Mouse (Mus musculus) heart, adult 8-10 months (tissue): ENCODE results near the gene Chpt1. TPM values are rescaled to one million over a fixed set of nuclear protein-coding genes. Genes with fewer than 3 reads are reported as not detected.

Source experiments
- DNase-seq: peaks from one replicate; pipeline ENCODE4 v3.0.0; 2022; ENCODE audit warnings: low spot score
- total RNA-seq, 4 experiments: library from RNA; stranded (reverse); gene quantifications; 2 replicates each; pipeline ENCODE4 v1.2.4; 2022

The Chpt1 gene
- total RNA-seq, 4 experiments from 2014 or later, result 304 to 364 (median 338) TPM

GRCm38 (mm10) chr10:88404220-88404619 lies 99.7 kb downstream of the Chpt1 start:
- no peak for DNase-seq

GRCm38 (mm10) chr10:88403021-88403420 lies 100.9 kb downstream of the Chpt1 start:
- DNase-seq, result no peak

Other genes starting within 250 kb of the Chpt1 start
- 1 to 10 TPM; 2.2 to 4.1 (median 3.2) TPM for gene Dram1, start 125.0 kb downstream of the Chpt1 start, total RNA-seq
- 10 to 100 TPM; 22.0 to 32.7 (median 25.8) TPM for gene Gnptab, start 124.9 kb downstream of the Chpt1 start, total RNA-seq
- not detected for gene Sycp3, start 44.5 kb downstream of the Chpt1 start, total RNA-seq
- gene Mybpc1, start 101.1 kb upstream of the Chpt1 start, total RNA-seq, result under 1 TPM; 0.31 to 0.72 (median 0.56) TPM
- under 1 TPM in 1 of 4 experiments, not detected in 3; 0.34 TPM for gene Spic, start 180.9 kb upstream of the Chpt1 start, total RNA-seq
- 10 to 100 TPM; 81.8 to 94.7 (median 91.7) TPM for gene Arl1, start 226.8 kb upstream of the Chpt1 start, total RNA-seq